Mouse (Mus musculus): ENCODE results near the gene Tspan5. TPM values are rescaled to one million over a fixed set of nuclear protein-coding genes. Genes with fewer than 3 reads are reported as not detected.

Tspan5 gene
- polyA plus RNA-seq, 1 experiment = 36.4 TPM

DNA sequence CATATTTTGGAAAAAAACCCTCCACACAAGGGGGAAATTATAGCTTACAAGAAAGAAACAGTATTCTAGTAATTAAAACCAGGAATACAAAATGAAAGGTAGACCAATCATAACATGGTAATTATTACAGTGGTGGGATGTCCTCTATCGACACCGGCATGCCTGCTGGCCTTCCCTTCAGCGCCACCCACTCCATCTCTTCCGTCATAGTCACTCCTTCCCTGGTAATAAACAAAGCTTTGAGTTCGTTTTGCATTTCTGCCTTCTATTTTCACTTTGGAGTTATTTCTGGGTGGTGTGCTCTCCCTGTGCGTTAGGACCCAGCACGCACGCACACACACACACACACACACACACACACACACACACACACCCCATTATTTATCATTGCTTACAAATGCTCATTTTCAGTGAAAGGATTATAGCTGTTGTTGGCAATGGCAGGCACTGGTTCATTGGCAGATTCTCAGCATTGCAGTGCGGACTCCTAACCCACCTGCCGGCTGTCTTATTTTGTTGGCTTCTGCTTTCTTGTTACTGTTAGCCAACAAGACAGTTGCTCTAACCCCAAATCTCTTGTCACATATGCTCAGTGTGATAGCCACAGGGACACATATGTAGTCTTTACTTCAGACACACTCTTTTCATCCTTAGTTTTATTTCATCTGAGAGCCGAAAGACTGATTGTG, 29.4 kb upstream of the Tspan5 start:
- no peaks in the 10 kb centered on the region for H3K36me3 ChIP-seq (ENCODE audit: control insufficient read depth, insufficient read depth, low read length)
- H3K4me1 ChIP-seq (ENCODE audit: control insufficient read depth, insufficient read depth, insufficient read length, low read length) = no peaks in the 10 kb centered on the region
- H3K4me3 ChIP-seq (ENCODE audit: low read depth, low read length) = no peak overlapping the region
- 88% methylated on average over 11 of the region's 11 CpGs for WGBS
- no peak for TF ChIP-seq POLR2A (IDR thresholded peaks at IDR 0.05; ENCODE audit: low read depth, low read length)
- H3K27me3 ChIP-seq (ENCODE audit: control insufficient read depth, insufficient read depth, low read length) = no peaks in the 10 kb centered on the region
- H3K27ac ChIP-seq (ENCODE audit: insufficient read depth, low read depth, low read length) = no peak overlapping the region

DNA sequence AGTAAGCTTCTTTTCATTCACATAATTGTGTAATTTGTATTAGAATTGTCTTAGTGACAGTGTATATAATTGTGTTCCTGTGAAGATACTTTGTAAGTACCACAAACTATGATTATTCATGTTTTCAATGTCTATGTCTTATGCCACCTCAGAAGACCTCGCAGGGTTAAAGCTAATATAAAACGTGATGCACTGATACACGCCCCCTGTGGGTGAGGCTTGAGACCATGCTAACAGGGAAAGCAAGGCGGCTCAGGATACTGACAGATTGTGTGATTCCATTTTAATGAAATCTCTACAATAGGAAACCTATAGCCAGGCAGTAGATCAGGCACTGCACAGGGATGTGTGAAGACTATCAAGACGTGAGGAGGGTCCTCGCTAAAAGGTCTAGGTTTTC, 28.9 kb upstream of the Tspan5 start:
- WGBS = 64% methylated on average over 6 of the region's 6 CpGs
- Histone ChIP-seq H3K36me3 (ENCODE audit: control insufficient read depth, insufficient read depth, low read length) (no peaks in the 10 kb centered on the region), H3K27ac (ENCODE audit: insufficient read depth, low read depth, low read length) (no peak overlapping the region), H3K4me1 (ENCODE audit: control insufficient read depth, insufficient read depth, insufficient read length, low read length) (no peaks in the 10 kb centered on the region), H3K27me3 (ENCODE audit: control insufficient read depth, insufficient read depth, low read length) (no peaks in the 10 kb centered on the region), H3K4me3 (ENCODE audit: low read depth, low read length) (no peak overlapping the region)
- TF ChIP-seq CTCF (IDR thresholded peaks at IDR 0.05; ENCODE audit: extremely low read depth, insufficient read length, insufficient replicate concordance, low read depth, low read length) = no peak
- no peak for TF ChIP-seq POLR2A (IDR thresholded peaks at IDR 0.05; ENCODE audit: low read depth, low read length)

DNA sequence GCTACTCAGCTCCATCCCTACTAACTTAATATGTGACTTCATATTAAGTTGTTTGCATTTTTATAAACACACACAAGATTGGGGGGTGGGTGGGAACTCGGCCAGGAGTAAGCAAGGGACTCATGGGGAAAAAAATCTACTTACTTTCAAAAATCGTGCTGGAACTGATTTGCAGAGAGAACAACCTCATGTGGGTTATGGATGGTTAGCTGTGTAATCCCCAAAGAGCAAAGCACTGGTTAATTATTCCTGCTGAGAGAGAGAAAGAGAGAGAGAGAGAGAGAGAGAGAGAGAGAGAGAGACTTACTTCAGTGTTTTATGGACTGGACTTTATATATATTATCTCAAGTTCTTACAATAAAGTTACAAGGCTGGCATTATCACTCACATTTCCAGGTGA, 27.2 kb upstream of the Tspan5 start:
- WGBS = 51% methylated on average over 2 of the region's 2 CpGs
- Histone ChIP-seq H3K27ac (ENCODE audit: insufficient read depth, low read depth, low read length) (no peak overlapping the region), H3K27me3 (ENCODE audit: control insufficient read depth, insufficient read depth, low read length) (no peaks in the 10 kb centered on the region), H3K36me3 (ENCODE audit: control insufficient read depth, insufficient read depth, low read length) (no peaks in the 10 kb centered on the region), H3K4me3 (ENCODE audit: low read depth, low read length) (no peak overlapping the region), H3K4me1 (ENCODE audit: control insufficient read depth, insufficient read depth, insufficient read length, low read length) (no peaks in the 10 kb centered on the region)
- TF ChIP-seq CTCF (IDR thresholded peaks at IDR 0.05; ENCODE audit: extremely low read depth, insufficient read length, insufficient replicate concordance, low read depth, low read length) (no peak), POLR2A (IDR thresholded peaks at IDR 0.05; ENCODE audit: low read depth, low read length) (no peak)

DNA sequence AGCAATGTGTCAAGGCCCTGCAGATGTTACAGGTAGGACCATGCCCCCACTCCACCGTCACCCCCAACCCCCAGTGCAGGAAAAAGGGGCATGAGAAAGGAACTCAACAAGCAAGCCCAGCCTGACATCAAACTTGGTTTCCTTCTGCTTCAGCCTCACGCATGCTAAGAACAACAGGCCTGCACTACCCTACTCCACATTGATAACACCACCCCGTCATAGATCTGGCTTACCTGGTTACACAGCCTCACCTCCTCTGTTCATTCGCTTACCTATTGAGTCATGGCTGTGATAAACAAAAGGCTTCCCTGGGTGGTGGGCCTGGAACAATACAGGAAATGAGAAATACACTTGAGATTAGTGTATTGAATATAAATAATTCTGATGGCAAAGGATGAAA, 26.8 kb upstream of the Tspan5 start:
- H3K4me1 ChIP-seq (ENCODE audit: control insufficient read depth, insufficient read depth, insufficient read length, low read length) = no peaks in the 10 kb centered on the region
- H3K27ac ChIP-seq (ENCODE audit: insufficient read depth, low read depth, low read length) = no peak overlapping the region
- H3K36me3 ChIP-seq (ENCODE audit: control insufficient read depth, insufficient read depth, low read length) = no peaks in the 10 kb centered on the region
- H3K4me3 ChIP-seq (ENCODE audit: low read depth, low read length) = no peak overlapping the region
- WGBS = 77% methylated on average over 4 of the region's 4 CpGs
- TF ChIP-seq CTCF (IDR thresholded peaks at IDR 0.05; ENCODE audit: extremely low read depth, insufficient read length, insufficient replicate concordance, low read depth, low read length) (no peak), POLR2A (IDR thresholded peaks at IDR 0.05; ENCODE audit: low read depth, low read length) (no peak)
- no peaks in the 10 kb centered on the region for H3K27me3 ChIP-seq (ENCODE audit: control insufficient read depth, insufficient read depth, low read length)

DNA sequence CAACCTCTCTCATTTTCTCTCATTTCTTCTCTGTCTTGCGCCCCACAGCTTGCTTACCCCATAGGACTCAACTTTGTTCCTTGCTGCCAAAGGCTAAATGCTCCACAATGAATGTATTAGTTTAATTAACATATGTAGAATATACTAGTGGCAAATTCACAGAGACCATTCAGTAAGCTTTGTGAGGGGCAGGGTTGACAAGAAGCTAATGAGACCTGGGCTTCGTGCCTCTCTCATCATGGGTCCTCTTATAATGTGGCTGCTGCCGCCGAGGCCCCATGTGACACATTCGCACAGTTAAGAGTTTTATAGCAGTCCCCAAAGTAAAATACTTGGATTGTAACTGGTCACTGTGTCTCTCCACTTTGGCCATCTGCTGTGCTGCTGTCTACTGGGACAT, 25.0 kb upstream of the Tspan5 start:
- WGBS = 93% methylated on average over 5 of the region's 5 CpGs
- Histone ChIP-seq H3K4me3 (ENCODE audit: low read depth, low read length) (no peak overlapping the region), H3K36me3 (ENCODE audit: control insufficient read depth, insufficient read depth, low read length) (no peaks in the 10 kb centered on the region), H3K27ac (ENCODE audit: insufficient read depth, low read depth, low read length) (no peak overlapping the region), H3K27me3 (ENCODE audit: control insufficient read depth, insufficient read depth, low read length) (no peaks in the 10 kb centered on the region), H3K4me1 (ENCODE audit: control insufficient read depth, insufficient read depth, insufficient read length, low read length) (no peaks in the 10 kb centered on the region)
- TF ChIP-seq POLR2A (IDR thresholded peaks at IDR 0.05; ENCODE audit: low read depth, low read length) (no peak), CTCF (IDR thresholded peaks at IDR 0.05; ENCODE audit: extremely low read depth, insufficient read length, insufficient replicate concordance, low read depth, low read length) (no peak)

DNA sequence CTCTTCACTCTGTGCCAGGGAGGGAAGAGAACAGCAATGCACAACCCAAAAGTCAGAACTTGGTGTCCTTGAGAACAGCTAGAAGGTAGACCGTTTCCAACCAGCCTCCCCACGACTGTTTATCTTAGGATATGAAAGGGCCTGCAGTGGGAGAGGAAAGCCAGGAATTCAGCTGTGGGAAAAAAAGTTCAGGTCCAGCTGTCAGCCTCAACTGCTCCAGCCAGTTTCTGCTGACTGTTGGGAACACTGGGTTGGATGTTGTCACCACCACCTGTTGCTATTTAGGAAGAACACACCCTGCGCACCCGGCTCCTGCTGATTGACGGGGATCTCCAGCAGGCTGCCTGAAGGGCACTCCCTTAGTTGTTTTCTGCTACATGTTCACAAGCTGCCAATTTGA, 19.8 kb upstream of the Tspan5 start:
- WGBS = 38% methylated on average over 5 of the region's 5 CpGs

DNA sequence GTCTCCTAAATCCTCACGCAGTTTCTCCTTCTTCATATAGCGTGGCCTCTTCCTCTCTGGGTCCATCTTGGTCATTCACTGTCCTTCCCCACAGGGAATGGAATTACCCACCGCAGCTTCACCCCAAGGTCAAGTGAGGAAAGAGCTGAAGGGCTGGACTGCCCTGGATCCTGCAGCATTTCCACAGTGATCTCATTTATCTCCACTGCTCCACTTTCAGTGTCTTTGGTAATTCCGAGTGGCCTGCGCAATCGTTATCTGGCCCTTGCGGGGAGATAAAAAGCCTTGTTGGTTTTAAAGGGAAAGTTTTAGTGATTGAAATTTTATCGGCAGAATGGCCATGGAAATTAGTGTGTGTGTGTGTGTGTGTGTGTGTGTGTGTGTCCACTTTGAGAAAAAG, 14.4 kb upstream of the Tspan5 start:
- Histone ChIP-seq H3K27ac (ENCODE audit: insufficient read depth, low read depth, low read length) (no peak overlapping the region), H3K4me1 (ENCODE audit: control insufficient read depth, insufficient read depth, insufficient read length, low read length) (no peaks in the 10 kb centered on the region), H3K36me3 (ENCODE audit: control insufficient read depth, insufficient read depth, low read length) (no peaks in the 10 kb centered on the region), H3K4me3 (ENCODE audit: low read depth, low read length) (no peak overlapping the region), H3K27me3 (ENCODE audit: control insufficient read depth, insufficient read depth, low read length) (no peaks in the 10 kb centered on the region)
- no peak for TF ChIP-seq POLR2A (IDR thresholded peaks at IDR 0.05; ENCODE audit: low read depth, low read length)
- no peak for TF ChIP-seq CTCF (IDR thresholded peaks at IDR 0.05; ENCODE audit: extremely low read depth, insufficient read length, insufficient replicate concordance, low read depth, low read length)
- 64% methylated on average over 8 of the region's 8 CpGs for WGBS

More for the DNA sequence above, 19.8 kb upstream of the Tspan5 start:
- Histone ChIP-seq H3K36me3 (ENCODE audit: control insufficient read depth, insufficient read depth, low read length) (no peaks in the 10 kb centered on the region), H3K4me1 (ENCODE audit: control insufficient read depth, insufficient read depth, insufficient read length, low read length) (no peaks in the 10 kb centered on the region), H3K4me3 (ENCODE audit: low read depth, low read length) (no peak overlapping the region), H3K27ac (ENCODE audit: insufficient read depth, low read depth, low read length) (no peak overlapping the region), H3K27me3 (ENCODE audit: control insufficient read depth, insufficient read depth, low read length) (no peaks in the 10 kb centered on the region)
- TF ChIP-seq POLR2A (IDR thresholded peaks at IDR 0.05; ENCODE audit: low read depth, low read length) (no peak), CTCF (IDR thresholded peaks at IDR 0.05; ENCODE audit: extremely low read depth, insufficient read length, insufficient replicate concordance, low read depth, low read length) (no peak)
